Mouse (Mus musculus) intestine, postnatal 0 days (tissue): ENCODE measurements around the gene Gm48551. TPM values are rescaled to one million over a fixed set of nuclear protein-coding genes. Genes with fewer than 3 reads are reported as not detected.

Source experiments
- ATAC-seq: fragments of 200-750 bp; cut with Nextera tagmentation; 2 replicates; pipeline ENCODE4 v1.8.0; 2017; ENCODE audit warnings: mild to moderate bottlenecking, moderate TSS enrichment, moderate library complexity
- H3K27ac ChIP-seq: fragments of 300-500 bp; sonication (generic); 2 replicates; pipeline ENCODE4 v1.5.1; 2014; ENCODE audit warnings: mild to moderate bottlenecking, low read depth, low read length, moderate library complexity
- H3K27me3 ChIP-seq: fragments of 300-500 bp; sonication (generic); replicated peaks from 2 replicates; pipeline ENCODE4 v1.6.1; 2014; ENCODE audit warnings: low read length, mixed read lengths; ENCODE audit not compliant: control insufficient read depth, insufficient read depth
- H3K36me3 ChIP-seq: fragments of 300-500 bp; sonication (generic); 2 replicates; pipeline ENCODE4 v1.6.1; 2014; ENCODE audit warnings: mild to moderate bottlenecking, moderate library complexity; ENCODE audit not compliant: control insufficient read depth, insufficient read depth
- H3K4me1 ChIP-seq: fragments of 300-500 bp; sonication (generic); replicated peaks from 2 replicates; pipeline ENCODE4 v1.6.1; 2014; ENCODE audit warnings: antibody characterized with exemption, low read length, mixed read lengths; ENCODE audit not compliant: control insufficient read depth, insufficient read depth
- H3K4me2 ChIP-seq: fragments of 300-500 bp; sonication (generic); replicated peaks from 2 replicates; pipeline ENCODE4 v1.6.1; 2014; ENCODE audit warnings: low read depth, mild to moderate bottlenecking, moderate library complexity
- H3K4me3 ChIP-seq: fragments of 300-500 bp; sonication (generic); 2 replicates; pipeline ENCODE4 v1.5.1; 2014; ENCODE audit warnings: low read depth, low read length
- H3K9ac ChIP-seq: fragments of 300-500 bp; sonication (generic); 2 replicates; pipeline ENCODE4 v1.6.1; 2014; ENCODE audit warnings: mild to moderate bottlenecking, low read depth, low read length
- H3K9me3 ChIP-seq: fragments of 300-500 bp; sonication (generic); 2 replicates; pipeline ENCODE4 v1.6.1; 2016; ENCODE audit warnings: mixed run types; ENCODE audit not compliant: control insufficient read depth
- CTCF ChIP-seq: sonication (generic); IDR thresholded peaks from 2 replicates; pipeline ENCODE4 v1.5.1; 2016; ENCODE audit warnings: low read depth, mild to moderate bottlenecking, control low read depth, antibody characterized with exemption, moderate library complexity
- WGBS: fragments of 180-500 bp; shearing (Covaris S2); extraction: QIAGEN DNeasy Blood & Tissue Kit; methylation state at CpG from one replicate; pipeline ENCODE4 v1.1.7; 2014; 5-methylcytosine and 5-hydroxymethylcytosine counted together
- polyA plus RNA-seq: library from polyadenylated mRNA; unstranded; fragments of >200 nt; fragmentation: Nextera tagmentation; extraction: Ambion mirVana; gene quantifications from 2 replicates; pipeline ENCODE4 v1.2.1, GENCODE M21; 2015

Gm48551 gene
- 0.76 and 1.1 TPM in 2 replicates for polyA plus RNA-seq

- peak; percentile 12; the same call in 1 of the 2 replicates for TF ChIP-seq CTCF
- H3K9me3 ChIP-seq, result no peaks in the 10 kb centered on the region
- no peaks in the 10 kb centered on the region for H3K27me3 ChIP-seq
- ATAC-seq, result peak; percentile 90
- H3K27ac ChIP-seq, result peak within 1 kb of the TSS; percentile 82
- 3% methylated on average over 51 of the region's 54 CpGs for WGBS
- H3K36me3 ChIP-seq, result peaks cover 30% of the 10 kb centered on the region
- H3K9ac ChIP-seq, result peak within 1 kb of the TSS; percentile 76
- H3K4me1 ChIP-seq, result 0 out of 2 replicates have a peak, but pooled peaks cover 3% of the 10 kb centered on the region
- peak within 1 kb of the TSS; percentile 81 for H3K4me3 ChIP-seq
- peak within 1 kb of the TSS; percentile 76 for H3K4me2 ChIP-seq
Measured at GRCm38 (mm10) chr10:81383802-81384604, at the start of gene Gm48551, which contains the start of gene Dohh. Gm48551 (plus strand) TSS chr10:81384466. Dohh (plus strand) TSS chr10:81384428.

DNA sequence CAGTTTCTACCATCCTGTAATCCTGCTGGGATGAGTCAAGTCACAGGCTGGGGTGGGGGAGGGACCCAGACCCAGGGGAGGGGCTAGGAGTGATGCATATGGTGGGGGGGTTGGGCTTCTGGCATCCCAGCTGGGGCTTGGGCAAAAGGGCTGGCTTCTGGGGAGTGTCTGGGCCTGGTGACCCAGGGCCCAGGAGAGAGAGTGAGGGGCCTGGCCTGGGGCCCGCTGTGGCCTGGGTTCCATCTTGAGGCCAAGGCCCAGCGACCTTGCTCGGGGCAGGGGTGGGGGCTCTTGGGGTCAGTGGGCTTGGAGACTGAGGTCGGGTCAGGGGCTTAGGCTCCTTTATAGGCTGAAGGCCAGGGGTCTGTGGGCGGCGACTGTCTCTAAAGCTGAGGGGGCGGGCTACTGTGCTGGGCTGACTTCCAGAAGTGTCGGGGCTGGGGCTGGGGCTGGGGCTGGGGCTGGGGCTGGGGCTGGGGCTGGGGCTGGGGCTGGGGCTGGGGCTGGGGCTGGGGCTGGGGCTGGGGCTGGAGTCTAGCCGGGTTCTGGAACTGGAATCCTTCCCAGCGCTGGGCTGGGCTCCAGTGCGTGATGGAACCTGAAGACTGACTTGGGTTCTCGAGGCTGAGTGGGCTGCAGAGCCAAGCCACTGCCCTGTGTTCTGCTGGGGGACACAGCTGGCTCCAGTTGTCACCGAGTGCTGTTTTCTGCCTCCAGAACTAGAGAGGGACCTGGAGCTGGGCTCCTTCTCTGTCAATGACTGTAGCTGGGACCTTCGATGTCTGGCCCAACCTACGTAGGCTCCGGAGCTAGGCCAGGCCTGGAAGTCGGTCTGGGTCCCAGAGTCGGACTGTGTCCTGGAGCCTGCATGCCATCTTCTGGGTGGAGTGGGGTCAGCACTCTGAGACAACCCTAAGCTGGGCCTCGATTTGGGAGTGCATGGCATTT, 48.6 kb upstream of the Gm48551 start:
- Histone ChIP-seq H3K4me1 (0 out of 2 replicates have a peak, but pooled peaks cover under 1% of the 10 kb centered on the region), H3K4me3 (no peak overlapping the region), H3K27ac (peak overlapping the region; percentile 28; the same call in 1 of the 2 replicates), H3K4me2 (no peak overlapping the region), H3K9ac (no peak overlapping the region), H3K36me3 (no peaks in the 10 kb centered on the region), H3K27me3 (peaks cover 14% of the 10 kb centered on the region), H3K9me3 (no peaks in the 10 kb centered on the region)
- 53% methylated on average over 18 of the region's 19 CpGs for WGBS
- no peak; the same call in 1 of the 2 replicates for ATAC-seq
- peak; percentile 40 for TF ChIP-seq CTCF

DNA sequence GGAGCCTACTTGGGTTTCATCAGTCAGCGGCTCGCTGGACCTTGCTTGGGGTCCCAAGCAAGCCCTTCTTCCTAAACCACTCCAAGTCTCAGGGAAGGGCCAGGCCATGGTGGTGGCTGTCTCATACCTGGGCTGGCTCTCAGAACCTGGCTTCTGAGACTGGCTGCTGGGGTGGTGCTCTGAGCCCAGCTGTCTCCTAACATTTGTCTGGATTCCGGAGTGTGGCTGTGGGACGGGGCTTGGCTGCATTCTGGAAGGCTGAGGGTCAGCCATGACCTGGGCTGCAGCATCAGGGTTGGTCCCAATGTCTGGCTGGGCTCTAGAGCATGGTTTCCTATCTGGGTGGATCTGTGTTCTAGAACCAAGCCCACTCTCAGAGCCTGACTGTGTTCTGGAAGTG, 47.7 kb upstream of the Gm48551 start:
- Histone ChIP-seq H3K27me3 (peaks cover 14% of the 10 kb centered on the region), H3K4me3 (no peak overlapping the region), H3K9ac (no peak overlapping the region), H3K27ac (no peak overlapping the region; the same call in 1 of the 2 replicates), H3K4me2 (no peak overlapping the region), H3K9me3 (no peaks in the 10 kb centered on the region), H3K36me3 (no peaks in the 10 kb centered on the region), H3K4me1 (0 out of 2 replicates have a peak, but pooled peaks cover 2% of the 10 kb centered on the region)
- 90% methylated on average over 4 of the region's 4 CpGs for WGBS
- TF ChIP-seq CTCF, result no peak
- no peak for ATAC-seq

DNA sequence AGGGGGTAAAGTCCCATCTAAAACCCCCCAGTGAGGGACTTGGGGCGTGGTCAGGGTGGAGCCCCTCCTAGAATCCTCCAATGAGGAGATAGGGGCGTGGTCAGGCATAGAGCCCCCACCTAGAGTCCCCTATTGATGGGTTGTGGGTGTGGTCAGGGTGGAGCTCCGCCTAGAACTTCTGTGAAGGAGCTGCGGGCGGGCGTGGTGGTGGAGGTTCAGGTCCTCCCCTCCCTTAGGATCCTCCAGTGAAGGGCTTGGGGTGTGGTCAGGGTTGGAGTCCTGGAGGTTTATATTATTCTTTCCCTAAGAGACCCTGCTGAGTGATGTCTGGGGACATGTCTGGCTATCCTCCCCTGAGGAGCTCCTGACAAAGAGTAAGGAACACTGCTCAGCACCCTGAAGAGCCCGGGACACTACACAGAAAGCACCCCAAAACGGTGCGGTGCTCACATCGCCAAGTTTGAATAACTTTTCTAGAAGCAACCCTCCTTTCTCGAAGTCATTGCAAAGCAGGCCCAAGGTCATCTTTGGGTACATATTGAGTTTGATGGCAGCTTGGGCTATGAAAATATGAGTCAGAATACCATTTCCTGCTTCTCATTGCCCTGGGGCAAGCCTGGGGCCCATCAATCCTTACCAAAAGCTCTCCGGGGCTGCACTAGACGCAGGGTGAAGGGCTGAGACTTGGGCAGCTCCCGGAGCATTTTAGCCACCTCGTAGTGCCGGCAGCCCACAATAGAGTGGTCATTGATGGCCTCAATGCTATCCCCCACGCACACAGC, 43.5 kb upstream of the Gm48551 start:
- ATAC-seq, result no peak
- no peak overlapping the region for H3K4me2 ChIP-seq
- peaks cover 14% of the 10 kb centered on the region for H3K27me3 ChIP-seq
- H3K4me3 ChIP-seq, result no peak overlapping the region
- TF ChIP-seq CTCF, result no peak
- WGBS, result 41% methylated on average over 17 of the region's 17 CpGs
- no peaks in the 10 kb centered on the region for H3K9me3 ChIP-seq
- 0 out of 2 replicates have a peak, but pooled peaks cover 2% of the 10 kb centered on the region for H3K4me1 ChIP-seq
- no peak overlapping the region for H3K27ac ChIP-seq
- H3K9ac ChIP-seq, result no peak overlapping the region
- no peaks in the 10 kb centered on the region for H3K36me3 ChIP-seq

DNA sequence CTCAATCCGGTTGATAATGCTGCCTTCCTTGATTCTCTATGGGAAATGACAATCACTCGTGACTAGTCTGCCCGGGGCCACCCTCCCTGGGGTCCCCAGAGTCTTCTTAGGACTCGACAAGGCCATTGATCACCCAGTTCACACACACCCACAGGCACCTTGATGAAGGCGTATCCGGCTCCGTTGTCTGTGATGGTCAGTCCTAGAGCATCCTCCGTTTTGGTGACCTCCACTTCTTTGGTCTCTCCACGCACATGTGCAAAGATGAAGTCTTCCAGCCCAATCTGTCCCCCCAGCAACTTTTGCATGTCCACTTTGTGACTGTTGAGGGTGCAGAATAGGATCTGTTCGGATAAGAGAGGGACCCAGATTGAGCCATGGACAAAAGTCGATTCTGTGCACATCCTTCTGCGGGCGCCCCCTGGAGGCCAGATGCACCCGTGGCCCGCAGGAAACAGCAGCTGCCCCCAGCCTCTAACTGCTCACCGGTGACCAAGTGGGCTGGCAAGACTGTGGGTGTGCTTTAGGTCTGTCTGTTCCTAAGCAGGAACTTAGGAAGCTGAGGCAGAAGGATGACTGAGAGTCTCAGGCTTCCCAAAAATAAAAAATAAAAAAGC, 42.8 kb upstream of the Gm48551 start:
- Histone ChIP-seq H3K4me2 (no peak overlapping the region), H3K4me3 (no peak overlapping the region), H3K27ac (no peak overlapping the region), H3K9me3 (no peaks in the 10 kb centered on the region), H3K4me1 (0 out of 2 replicates have a peak, but pooled peaks cover 2% of the 10 kb centered on the region), H3K9ac (no peak overlapping the region), H3K36me3 (no peaks in the 10 kb centered on the region), H3K27me3 (peaks cover 14% of the 10 kb centered on the region)
- no peak for ATAC-seq
- TF ChIP-seq CTCF, result peak; percentile 89
- WGBS, result 37% methylated on average over 16 of the region's 16 CpGs
